Mouse (Mus musculus): ENCODE measurements around the gene Cd52. TPM values are rescaled to one million over a fixed set of nuclear protein-coding genes. Genes with fewer than 3 reads are reported as not detected.

Gene Cd52
- total RNA-seq, 2 experiments from 2014 or later = 2.6 to 3.3 TPM

DNA sequence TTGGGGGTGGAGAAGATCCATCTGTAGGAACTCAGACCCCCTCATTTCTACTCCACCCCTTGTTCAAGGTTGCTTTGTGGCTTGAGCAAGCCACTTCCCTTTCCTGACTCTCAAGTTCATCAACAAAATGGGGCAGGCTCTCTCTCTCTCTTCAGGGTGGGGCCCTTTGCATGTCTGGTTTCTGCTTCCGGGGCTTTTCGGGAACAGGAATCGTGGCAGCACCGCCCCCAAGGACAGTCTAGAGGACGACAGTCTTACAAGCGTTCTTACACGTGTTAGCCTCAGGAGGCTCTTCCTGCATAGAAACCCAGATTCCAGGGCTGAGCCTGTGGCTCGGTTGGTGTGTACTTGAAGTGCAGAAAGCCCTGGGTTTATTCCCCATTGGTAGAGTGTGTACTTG is 22.1 kb upstream of the Cd52 start:
- no peak overlapping the region for H3K4me3 ChIP-seq
- intact Hi-C loops (cut with DNase I) = no loop called here
- no peak for DNase-seq (ENCODE audit: extremely low spot score in 1 of 2, low spot score in 2 of 2)

DNA sequence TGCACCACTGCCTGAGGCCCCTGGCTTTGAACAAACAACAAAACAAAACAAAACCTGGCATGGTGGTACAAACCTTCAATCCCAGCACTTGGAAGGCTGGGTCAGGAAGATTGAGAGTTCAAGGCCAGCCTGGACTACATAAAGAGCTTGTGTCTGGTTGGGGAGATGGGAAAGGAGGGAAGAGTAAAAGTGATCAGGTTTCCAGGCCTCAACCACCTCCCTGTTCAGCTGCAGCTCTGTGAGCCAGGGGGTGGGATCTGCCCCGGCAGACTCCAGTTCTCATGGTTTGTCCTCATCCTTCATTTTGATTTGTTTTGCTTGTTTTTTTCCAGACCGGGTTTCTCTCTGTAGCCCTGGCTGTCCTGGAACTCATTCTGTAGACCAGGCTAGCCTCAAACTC is 21.6 kb upstream of the Cd52 start:
- intact Hi-C loops (cut with DNase I) = no loop called here
- Histone ChIP-seq H3K4me3 (no peak overlapping the region), H3K27ac (no peak overlapping the region)
- no peak for DNase-seq (ENCODE audit: extremely low spot score in 1 of 2, low spot score in 2 of 2)
- TF ChIP-seq CTCF (IDR thresholded peaks at IDR 0.05) = no peak

More for the DNA sequence above, 22.1 kb upstream of the Cd52 start:
- H3K27ac ChIP-seq = no peak overlapping the region
- no peak for TF ChIP-seq CTCF (IDR thresholded peaks at IDR 0.05)

DNA sequence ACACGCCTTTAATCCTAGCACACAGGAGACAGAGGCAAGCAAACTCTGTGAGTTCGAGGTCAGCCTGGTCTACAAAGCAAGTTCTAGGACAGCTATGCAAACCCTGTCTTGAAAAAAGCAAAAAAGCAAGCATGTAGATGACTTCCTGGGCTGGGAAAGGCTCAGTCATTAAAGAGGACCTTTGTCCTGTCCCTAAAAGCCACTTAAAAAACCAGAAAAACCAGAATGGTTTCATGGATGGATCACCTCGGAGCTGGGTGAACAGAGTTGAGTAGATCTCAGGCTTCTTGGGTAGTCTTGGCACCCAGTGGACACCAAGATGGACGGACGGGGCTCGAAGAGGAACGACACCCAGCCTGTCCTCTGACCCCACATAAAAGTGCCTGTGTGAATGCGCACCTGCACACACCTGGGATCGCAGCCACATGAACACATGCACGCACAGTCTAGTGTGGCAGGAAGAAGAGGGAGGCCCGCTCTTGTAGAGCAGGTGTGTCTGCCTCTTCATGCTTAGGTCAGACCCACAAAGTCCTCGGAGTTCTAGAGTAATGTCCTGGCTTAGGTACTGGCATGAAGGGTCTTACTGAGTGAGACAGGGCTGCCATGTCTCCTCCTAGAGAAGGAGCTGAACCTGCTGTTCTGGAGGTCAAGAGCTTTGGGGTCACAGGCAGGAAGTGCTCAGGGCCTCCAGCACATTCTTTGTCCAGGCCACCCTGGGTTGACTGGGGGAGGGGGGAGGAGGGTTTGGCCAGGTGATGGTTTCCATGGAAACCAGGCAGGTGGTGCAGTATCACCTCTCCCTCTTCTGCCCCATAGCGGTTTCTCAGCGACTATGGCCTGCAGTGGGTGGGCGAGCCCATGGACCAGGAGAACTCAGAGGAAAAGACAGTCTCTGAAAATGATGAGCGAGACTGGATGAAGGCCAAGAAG is 20.6 kb upstream of the Cd52 start:
- no peak for TF ChIP-seq CTCF (IDR thresholded peaks at IDR 0.05)
- DNase-seq (ENCODE audit: extremely low spot score in 1 of 2, low spot score in 2 of 2) = no peak
- Histone ChIP-seq H3K4me3 (no peak overlapping the region), H3K27ac (no peak overlapping the region)
- intact Hi-C loops (cut with DNase I) = no loop called here

DNA sequence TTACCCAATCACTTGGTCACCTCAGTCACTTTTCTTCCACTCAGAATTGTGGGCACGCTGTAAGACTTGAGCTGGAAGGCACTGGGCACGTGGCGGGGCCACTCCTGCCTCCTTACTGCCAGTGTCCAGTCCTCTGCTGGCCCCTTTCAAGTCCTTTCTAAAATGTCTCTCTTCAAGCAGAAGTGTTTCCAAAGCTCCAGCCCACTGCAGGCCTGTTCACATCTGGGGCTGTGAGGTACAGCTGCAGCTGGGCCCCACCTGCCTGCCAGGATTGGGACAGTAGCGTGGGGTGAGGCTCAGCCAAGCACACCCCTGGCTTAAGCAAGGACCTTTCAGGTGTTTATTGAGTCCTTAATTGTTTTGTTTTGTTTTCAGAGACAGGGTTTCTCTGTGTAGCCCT is 19.2 kb upstream of the Cd52 start:
- intact Hi-C loops (cut with DNase I) = no loop called here
- TF ChIP-seq CTCF (IDR thresholded peaks at IDR 0.05) = no peak
- DNase-seq (ENCODE audit: extremely low spot score in 1 of 2, low spot score in 2 of 2) = no peak
- Histone ChIP-seq H3K27ac (no peak overlapping the region), H3K4me3 (no peak overlapping the region)

DNA sequence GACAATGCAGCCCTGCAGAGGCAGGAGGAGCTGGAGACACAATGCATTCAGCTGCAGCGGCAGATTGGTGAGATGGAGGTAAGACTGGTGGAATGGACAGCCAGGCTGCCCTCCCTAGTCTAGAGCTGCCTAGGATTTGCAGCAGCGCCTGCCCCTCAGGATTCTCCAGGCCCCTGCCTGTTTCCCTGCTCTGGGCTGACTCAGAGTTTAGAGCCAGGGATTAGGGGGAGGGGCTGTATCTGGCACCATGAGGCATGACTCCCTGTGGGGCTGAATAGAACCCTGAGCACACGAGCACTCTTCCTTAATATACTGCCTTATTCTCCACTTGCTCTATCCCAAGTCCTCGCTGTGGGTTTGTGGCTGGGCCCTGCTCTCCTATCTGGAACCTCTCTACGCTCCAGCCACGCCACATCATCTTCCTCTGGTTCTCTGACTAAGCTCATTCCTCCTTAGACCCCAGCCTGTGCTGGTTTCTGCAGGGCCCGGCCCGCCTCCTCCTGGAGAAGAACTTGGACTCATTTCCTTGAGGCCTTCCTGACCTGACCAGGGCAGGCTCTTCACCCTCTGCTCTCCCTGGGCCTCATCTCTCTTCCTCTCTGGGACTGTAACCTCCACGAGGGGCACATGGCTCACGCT is 18.6 kb upstream of the Cd52 start:
- Histone ChIP-seq H3K27ac (no peak overlapping the region), H3K4me3 (no peak overlapping the region)
- TF ChIP-seq CTCF (IDR thresholded peaks at IDR 0.05) = no peak
- intact Hi-C loops (cut with DNase I) = no loop called here
- DNase-seq (ENCODE audit: extremely low spot score in 1 of 2, low spot score in 2 of 2) = no peak

DNA sequence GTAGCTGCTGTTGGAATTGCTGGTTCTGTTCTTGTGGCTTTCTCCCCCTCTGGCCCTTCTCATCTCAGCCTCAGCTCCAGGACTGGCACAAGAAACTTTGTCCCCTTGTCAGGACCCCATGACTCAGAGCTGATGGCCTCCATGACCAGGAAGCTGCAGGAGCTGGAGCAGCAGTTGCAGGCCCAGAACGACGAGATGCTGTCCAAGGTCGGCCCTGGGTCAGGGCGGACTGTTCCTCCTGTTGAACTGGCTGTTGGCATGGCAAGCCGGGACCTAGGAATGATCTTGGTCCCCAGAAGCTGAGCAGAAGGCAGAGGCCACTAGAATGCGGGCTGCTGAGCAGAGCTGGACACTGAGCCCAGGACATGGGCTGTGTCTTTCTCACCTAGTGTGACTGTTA is 17.5 kb upstream of the Cd52 start:
- no peak for TF ChIP-seq CTCF (IDR thresholded peaks at IDR 0.05)
- DNase-seq (ENCODE audit: extremely low spot score in 1 of 2, low spot score in 2 of 2) = no peak
- Histone ChIP-seq H3K4me3 (no peak overlapping the region), H3K27ac (no peak overlapping the region)
- intact Hi-C loops (cut with DNase I) = no loop called here

DNA sequence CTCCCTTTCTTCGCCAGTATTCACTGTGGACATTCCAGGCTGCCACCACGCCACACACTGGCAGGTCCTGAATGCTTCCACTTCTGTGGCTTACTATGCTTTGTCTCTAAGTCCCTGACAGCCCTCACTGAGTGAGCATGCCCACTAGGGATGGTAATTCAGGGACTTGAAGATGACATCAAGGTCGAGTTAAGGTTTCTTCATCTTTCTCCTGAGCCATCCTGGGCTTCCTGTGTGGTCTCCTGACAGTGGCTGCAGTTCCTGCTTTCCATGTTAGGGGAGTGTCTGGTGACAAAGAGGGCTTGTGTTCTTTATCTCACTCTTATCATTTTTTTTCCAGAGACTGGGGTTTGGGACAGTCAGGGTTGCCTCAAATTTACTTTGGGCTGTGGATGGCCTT is 15.8 kb upstream of the Cd52 start:
- DNase-seq (ENCODE audit: extremely low spot score in 1 of 2, low spot score in 2 of 2) = no peak
- Histone ChIP-seq H3K4me3 (no peak overlapping the region), H3K27ac (no peak overlapping the region)
- TF ChIP-seq CTCF (IDR thresholded peaks at IDR 0.05) = no peak; the same call in 1 of the 2 replicates
- intact Hi-C loops (cut with DNase I) = no loop called here

DNA sequence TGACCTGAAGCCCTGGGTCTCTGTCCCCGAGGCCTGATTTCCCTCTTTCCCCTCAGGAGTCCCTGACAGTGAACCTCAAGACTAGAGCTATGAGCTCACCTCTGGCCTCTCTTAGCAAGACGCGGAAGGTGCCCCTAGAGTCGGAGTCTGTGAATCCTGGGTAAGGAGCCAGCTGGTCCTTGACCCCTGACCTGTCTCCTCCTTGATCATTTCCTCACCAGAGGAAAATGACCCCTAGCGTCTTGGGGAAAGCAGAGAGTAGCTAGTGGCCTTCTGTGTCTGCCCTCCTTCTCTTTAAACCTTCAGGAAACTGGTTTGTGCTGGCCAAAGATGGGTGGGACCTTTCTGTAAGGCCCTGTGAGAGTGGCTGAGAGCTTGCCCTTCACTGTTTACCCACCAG is 13.3 kb upstream of the Cd52 start:
- no peak overlapping the region for H3K4me3 ChIP-seq
- H3K27ac ChIP-seq = peak overlapping the region; percentile 53
- intact Hi-C loops (cut with DNase I) = loop anchor here (1.0 kb wide), 1 partner anchor 16 kb away; no protein-coding TSS in a partner anchor
- no peak for DNase-seq (ENCODE audit: extremely low spot score in 1 of 2, low spot score in 2 of 2)
- no peak for TF ChIP-seq CTCF (IDR thresholded peaks at IDR 0.05)

DNA sequence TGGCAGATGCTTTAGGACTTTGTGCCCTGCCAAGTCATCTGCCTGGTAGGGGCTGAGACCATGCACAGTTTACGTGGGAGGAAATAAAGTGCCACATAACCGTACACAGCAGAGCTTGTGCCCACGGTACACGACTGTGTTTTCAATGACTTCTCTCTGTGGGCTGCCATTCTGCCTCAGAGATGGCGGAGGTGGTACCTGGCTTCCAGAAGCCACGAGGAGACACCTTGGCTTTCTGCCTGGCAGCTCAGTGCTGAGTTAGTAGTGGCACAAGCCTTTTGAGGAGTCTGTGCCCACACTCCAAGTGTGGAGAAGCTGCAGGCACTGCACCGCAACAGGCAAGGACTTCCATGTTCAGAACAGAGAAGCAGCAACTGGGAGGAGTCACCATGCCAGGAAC is 12.8 kb upstream of the Cd52 start:
- H3K27ac ChIP-seq = peak overlapping the region; percentile 62
- no peak for TF ChIP-seq CTCF (IDR thresholded peaks at IDR 0.05)
- peak; percentile 53 to 69 for DNase-seq (ENCODE audit: extremely low spot score in 1 of 2, low spot score in 2 of 2)
- H3K4me3 ChIP-seq = no peak overlapping the region
- intact Hi-C loops (cut with DNase I) = loop anchor here (1.0 kb wide), 1 partner anchor 17 kb away; no protein-coding TSS in a partner anchor

DNA sequence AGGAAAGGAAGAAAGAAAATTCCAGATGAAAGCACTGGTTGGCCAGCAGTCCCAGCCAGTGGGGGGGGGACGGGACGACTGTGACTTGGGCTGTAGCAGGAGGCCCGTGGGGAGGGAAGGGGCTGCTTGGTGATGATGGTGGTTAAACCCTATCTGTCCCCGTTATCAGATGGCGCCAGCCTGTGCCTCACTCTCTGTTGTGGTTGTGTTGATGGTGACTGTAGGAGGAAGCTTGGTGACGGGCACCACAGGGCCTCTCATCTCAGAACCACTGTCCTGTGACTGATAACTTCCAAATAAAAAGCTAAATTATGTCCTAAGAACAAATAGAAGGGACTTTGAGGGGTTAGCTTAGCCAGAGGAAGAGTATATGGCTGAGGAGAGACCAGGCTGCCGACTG is 11.2 kb upstream of the Cd52 start:
- no peak overlapping the region for H3K4me3 ChIP-seq

DNA sequence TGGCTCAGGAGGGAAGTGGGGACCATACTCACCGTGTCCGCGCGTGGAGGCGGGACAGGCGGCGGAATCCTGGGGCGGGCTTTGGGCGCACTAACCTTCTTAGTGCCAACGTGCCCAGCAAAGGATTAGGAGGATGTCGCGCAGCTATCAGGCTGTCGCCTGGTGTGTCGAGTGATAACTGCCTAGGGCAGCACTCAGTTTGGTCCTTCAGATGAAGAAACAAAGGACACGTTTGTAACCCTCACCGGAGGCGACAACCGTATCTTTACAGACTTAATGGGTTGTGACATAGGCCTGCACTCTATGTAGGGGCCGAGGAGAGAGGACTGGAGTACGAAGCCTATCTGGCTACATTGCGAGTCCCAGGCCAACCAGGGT is 7.8 kb upstream of the Cd52 start:
- peak overlapping the region; percentile 72 for H3K4me3 ChIP-seq
- TF ChIP-seq CTCF (IDR thresholded peaks at IDR 0.05) = no peak
- intact Hi-C loops (cut with DNase I) = no loop called here
- no peak for DNase-seq (ENCODE audit: extremely low spot score in 1 of 2, low spot score in 2 of 2)
- peak overlapping the region; percentile 73 for H3K27ac ChIP-seq

More for the DNA sequence above, 11.2 kb upstream of the Cd52 start:
- TF ChIP-seq CTCF (IDR thresholded peaks at IDR 0.05) = no peak
- intact Hi-C loops (cut with DNase I) = no loop called here
- no peak for DNase-seq (ENCODE audit: extremely low spot score in 1 of 2, low spot score in 2 of 2)
- H3K27ac ChIP-seq = no peak overlapping the region

DNA sequence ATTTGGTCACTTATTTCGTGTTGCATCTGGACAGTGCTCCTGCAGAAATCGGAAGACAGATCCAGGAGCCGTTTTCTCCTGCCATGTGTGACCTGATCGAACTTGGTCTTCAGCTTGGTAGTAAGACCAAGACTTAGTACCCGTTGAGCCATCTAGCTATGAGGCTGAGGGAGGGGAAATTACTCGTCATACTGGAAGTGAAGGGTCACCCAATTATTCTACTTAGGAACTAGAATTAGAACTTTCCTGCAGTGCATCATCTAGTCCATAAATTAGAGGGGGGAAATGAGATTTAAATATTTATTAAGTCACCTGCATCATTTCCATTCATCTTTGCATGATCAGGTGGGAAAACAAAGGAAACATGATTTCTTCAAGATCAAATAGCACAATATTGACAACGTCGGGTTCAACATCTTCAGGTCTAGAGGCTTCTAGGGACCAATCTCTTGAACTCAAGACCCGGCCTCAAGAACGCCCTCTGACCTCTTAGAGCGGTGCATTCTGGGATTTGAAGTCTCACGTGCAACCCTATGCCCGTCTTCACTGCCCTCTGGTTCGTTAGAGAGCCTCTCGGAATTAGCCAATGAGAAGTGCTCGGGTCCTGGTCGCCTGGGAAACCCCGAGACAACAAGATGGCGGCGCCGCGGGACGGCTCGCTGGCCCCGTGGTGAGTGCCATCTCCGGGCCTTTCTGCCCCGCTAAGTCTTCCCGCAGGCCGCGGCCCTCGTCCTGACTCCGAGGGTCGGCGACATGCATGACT is 7.3 kb upstream of the Cd52 start, which contains the start of gene Ubxn11:
TSS of gene Ubxn11 (plus strand) at position 592 of the 763 bp plus-strand sequence.
- Histone ChIP-seq H3K27ac (peak within 1 kb of the TSS; percentile 73), H3K4me3 (peak within 1 kb of the TSS; percentile 72)
- peak; percentile 87 to 88 for DNase-seq (ENCODE audit: extremely low spot score in 1 of 2, low spot score in 2 of 2)
- intact Hi-C loops (cut with DNase I) = no loop called here
- TF ChIP-seq CTCF (IDR thresholded peaks at IDR 0.05) = no peak
